Mouse (Mus musculus) kidney, postnatal 0 days (tissue): ENCODE data around the gene Arid1b. TPM values are rescaled to one million over a fixed set of nuclear protein-coding genes. Genes with fewer than 3 reads are reported as not detected.

Experiments used
- ATAC-seq: fragments of 200-750 bp; cut with Nextera tagmentation; replicated peaks from 2 replicates; pipeline ENCODE4 v1.8.0; 2017; ENCODE audit warnings: low read depth, moderate number of reproducible peaks, moderate TSS enrichment, moderate library complexity; ENCODE audit not compliant: low FRiP score
- DNase-seq: peaks from one replicate; pipeline ENCODE4 v3.0.0-alpha.2; 2016; ENCODE audit warnings: low spot score
- H3K27ac ChIP-seq: fragments of 300-500 bp; sonication (generic); 2 replicates; pipeline ENCODE4 v1.5.1; 2014; ENCODE audit warnings: mild to moderate bottlenecking
- H3K27me3 ChIP-seq: fragments of 300-500 bp; sonication (generic); 2 replicates; pipeline ENCODE4 v1.6.1; 2014; ENCODE audit warnings: low read length, mixed read lengths; ENCODE audit not compliant: insufficient read depth
- H3K36me3 ChIP-seq: fragments of 300-500 bp; sonication (generic); 2 replicates; pipeline ENCODE4 v1.6.1; 2014; ENCODE audit warnings: low read length, mixed read lengths; ENCODE audit not compliant: insufficient read depth
- H3K4me1 ChIP-seq: fragments of 300-500 bp; sonication (generic); replicated peaks from 2 replicates; pipeline ENCODE4 v1.6.1; 2014; ENCODE audit warnings: antibody characterized with exemption, low read length, mixed read lengths; ENCODE audit not compliant: insufficient read depth
- H3K4me2 ChIP-seq: fragments of 300-500 bp; sonication (generic); 2 replicates; pipeline ENCODE4 v1.6.1; 2014; ENCODE audit warnings: mild to moderate bottlenecking, low read length, moderate library complexity, mixed read lengths
- H3K4me3 ChIP-seq: fragments of 300-500 bp; sonication (generic); replicated peaks from 2 replicates; pipeline ENCODE4 v1.5.1; 2014; ENCODE audit warnings: low read depth, low read length
- H3K9ac ChIP-seq: fragments of 300-500 bp; sonication (generic); 2 replicates; pipeline ENCODE4 v1.6.1; 2014; ENCODE audit warnings: low read depth, low read length
- H3K9me3 ChIP-seq: fragments of 300-500 bp; sonication (generic); replicated peaks from 2 replicates; pipeline ENCODE4 v1.6.1; 2016; ENCODE audit warnings: low read length, inconsistent platforms, mixed read lengths
- CTCF ChIP-seq: IDR thresholded peaks from 2 replicates; pipeline ENCODE4 v1.5.1; 2016; ENCODE audit warnings: antibody characterized with exemption, low read depth, mild to moderate bottlenecking, moderate library complexity
- WGBS: fragments of 180-500 bp; shearing (Covaris S2); extraction: QIAGEN DNeasy Blood & Tissue Kit; methylation state at CpG from one replicate; pipeline ENCODE4 v1.1.7; 2014; 5-methylcytosine and 5-hydroxymethylcytosine counted together
- polyA plus RNA-seq: library from polyadenylated mRNA; unstranded; fragments of >200 nt; fragmentation: Nextera tagmentation; extraction: Ambion mirVana; gene quantifications from 2 replicates; pipeline ENCODE4 v1.2.1, GENCODE M21; 2015

Arid1b gene
- polyA plus RNA-seq, 1 experiment from 2014 or later, result 9.2 TPM

GRCm38 (mm10) chr17:5264783-5265182 lies 270.7 kb downstream of the Arid1b start:
- Histone ChIP-seq H3K9ac (no peak overlapping the region), H3K4me1 (peaks cover 14% of the 10 kb centered on the region; the same call in 1 of the 2 replicates), H3K27me3 (no peaks in the 10 kb centered on the region), H3K4me3 (no peak overlapping the region), H3K9me3 (no peaks in the 10 kb centered on the region), H3K27ac (no peak overlapping the region), H3K36me3 (peaks cover 13% of the 10 kb centered on the region; the same call in 1 of the 2 replicates), H3K4me2 (no peak overlapping the region)
- ATAC-seq (no peak), DNase-seq (no peak)
- WGBS, result 93% methylated on average over 3 of the region's 3 CpGs
- no peak for TF ChIP-seq CTCF

GRCm38 (mm10) chr17:5265615-5266014 lies 271.5 kb downstream of the Arid1b start:
- Histone ChIP-seq H3K36me3 (peaks cover 13% of the 10 kb centered on the region; the same call in 1 of the 2 replicates), H3K4me1 (peaks cover 14% of the 10 kb centered on the region; the same call in 1 of the 2 replicates), H3K4me3 (no peak overlapping the region), H3K4me2 (no peak overlapping the region), H3K9me3 (no peaks in the 10 kb centered on the region), H3K9ac (no peak overlapping the region), H3K27me3 (no peaks in the 10 kb centered on the region), H3K27ac (no peak overlapping the region)
- no peak for ATAC-seq
- no peak for TF ChIP-seq CTCF
- 79% methylated on average over 6 of the region's 6 CpGs for WGBS
- no peak for DNase-seq

GRCm38 (mm10) chr17:5267747-5268146 lies 273.6 kb downstream of the Arid1b start:
- H3K27ac ChIP-seq, result no peak overlapping the region
- H3K9me3 ChIP-seq, result no peaks in the 10 kb centered on the region
- no peak overlapping the region for H3K4me3 ChIP-seq
- no peak for DNase-seq
- H3K4me1 ChIP-seq, result 0 out of 2 replicates have a peak, but pooled peaks cover 3% of the 10 kb centered on the region
- H3K27me3 ChIP-seq, result no peaks in the 10 kb centered on the region
- no peak for ATAC-seq
- no peak overlapping the region for H3K4me2 ChIP-seq
- no peak overlapping the region for H3K9ac ChIP-seq
- H3K36me3 ChIP-seq, result peaks cover 13% of the 10 kb centered on the region; the same call in 1 of the 2 replicates
- WGBS, result 94% methylated on average over 6 of the region's 6 CpGs
- TF ChIP-seq CTCF, result no peak

DNA sequence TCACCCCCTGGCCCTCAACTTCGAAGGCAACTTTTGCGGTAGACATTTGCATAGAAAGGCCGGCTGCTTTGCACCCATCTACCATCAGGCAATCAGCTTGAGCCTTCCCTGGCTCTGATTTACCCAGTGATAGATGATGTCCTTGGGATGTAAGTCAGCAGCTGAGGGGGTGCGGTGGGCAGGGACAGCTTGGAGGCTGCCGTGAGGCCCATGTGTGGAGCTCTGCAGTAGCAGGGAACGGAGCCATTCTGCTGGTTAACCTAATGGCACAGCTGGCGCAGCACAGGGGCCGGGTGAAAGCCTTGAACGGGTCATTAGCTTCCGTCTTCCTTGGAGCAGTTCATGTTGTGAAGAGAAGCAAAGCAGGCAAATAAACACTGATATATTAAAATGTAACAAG lies 275.2 kb downstream of the Arid1b start:
- Histone ChIP-seq H3K4me3 (no peak overlapping the region), H3K27me3 (no peaks in the 10 kb centered on the region), H3K9ac (no peak overlapping the region), H3K27ac (no peak overlapping the region; the same call in 1 of the 2 replicates), H3K4me2 (no peak overlapping the region), H3K4me1 (0 out of 2 replicates have a peak, but pooled peaks cover 3% of the 10 kb centered on the region), H3K9me3 (no peaks in the 10 kb centered on the region), H3K36me3 (peaks cover 13% of the 10 kb centered on the region; the same call in 1 of the 2 replicates)
- ATAC-seq, result no peak; the same call in 1 of the 2 replicates
- 62% methylated on average over 10 of the region's 10 CpGs for WGBS
- peak; percentile 37 for DNase-seq
- TF ChIP-seq CTCF, result no peak

- 81% methylated on average over 16 of the region's 16 CpGs for WGBS
These were observed 275.6 kb downstream of the Arid1b start for GRCm38 (mm10) chr17:5269774-5270173.

DNA sequence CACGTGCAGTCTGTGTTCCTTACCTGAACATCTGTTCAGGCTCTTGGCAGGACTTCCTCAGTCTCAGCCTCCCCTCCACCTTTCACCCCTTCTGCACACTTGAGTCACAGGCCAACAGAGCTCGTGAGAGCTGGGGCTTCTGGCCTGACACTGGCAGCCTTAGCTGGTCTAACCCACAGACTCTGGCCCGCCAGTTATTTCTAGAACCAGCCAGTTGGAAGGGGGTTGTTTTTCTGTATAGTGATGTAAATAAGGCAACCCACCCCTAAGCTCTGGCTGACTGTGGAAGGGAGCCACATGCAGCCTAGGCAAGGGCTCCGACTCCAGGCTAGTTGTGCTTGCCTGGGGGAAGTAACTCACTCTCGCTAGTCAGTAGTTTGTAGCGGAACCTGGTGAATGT lies 276.7 kb downstream of the Arid1b start:
- DNase-seq (no peak), ATAC-seq (no peak)
- no peaks in the 10 kb centered on the region for H3K9me3 ChIP-seq
- H3K4me2 ChIP-seq, result no peak overlapping the region
- H3K4me1 ChIP-seq, result 0 out of 2 replicates have a peak, but pooled peaks cover 3% of the 10 kb centered on the region
- no peaks in the 10 kb centered on the region for H3K27me3 ChIP-seq
- no peak overlapping the region for H3K27ac ChIP-seq
- no peak overlapping the region for H3K4me3 ChIP-seq
- H3K36me3 ChIP-seq, result 0 out of 2 replicates have a peak, but pooled peaks cover 7% of the 10 kb centered on the region
- WGBS, result 72% methylated on average over 6 of the region's 6 CpGs
- no peak overlapping the region for H3K9ac ChIP-seq
- TF ChIP-seq CTCF, result no peak

More at GRCm38 (mm10) chr17:5269774-5270173, 275.6 kb downstream of the Arid1b start:
- no peak overlapping the region for H3K4me3 ChIP-seq
- no peak for TF ChIP-seq CTCF
- H3K9me3 ChIP-seq, result no peaks in the 10 kb centered on the region
- H3K36me3 ChIP-seq, result 0 out of 2 replicates have a peak, but pooled peaks cover 8% of the 10 kb centered on the region
- ATAC-seq, result no peak
- H3K4me2 ChIP-seq, result no peak overlapping the region
- H3K27me3 ChIP-seq, result no peaks in the 10 kb centered on the region
- H3K4me1 ChIP-seq, result 0 out of 2 replicates have a peak, but pooled peaks cover 3% of the 10 kb centered on the region
- no peak overlapping the region for H3K9ac ChIP-seq
- no peak overlapping the region for H3K27ac ChIP-seq
- DNase-seq, result no peak
